Mouse (Mus musculus) left cerebral cortex, postnatal 4 days (tissue): Measurements from ENCODE around the gene Gm15114. TPM values are rescaled to one million over a fixed set of nuclear protein-coding genes. Genes with fewer than 3 reads are reported as not detected.
"Not testable (repeated sequence)": the region's sequence is repeated elsewhere in the genome, so short reads cannot be mapped to it uniquely, and the experiment has no call there.

Source experiments
- DNase-seq: peaks from one replicate; pipeline ENCODE4 v3.0.0-alpha.2; 2022
- intact Hi-C: fragments of 180-260 bp; cut with DNase I; formaldehyde crosslinking; loops from one replicate; pipeline ENCODE4 v1.15.1; 2025
- total RNA-seq, 2 experiments: library from RNA; stranded (reverse); gene quantifications; 2 replicates each; pipeline ENCODE4 v1.2.3; 2021

Gm15114 gene
- total RNA-seq, result not detected

DNA sequence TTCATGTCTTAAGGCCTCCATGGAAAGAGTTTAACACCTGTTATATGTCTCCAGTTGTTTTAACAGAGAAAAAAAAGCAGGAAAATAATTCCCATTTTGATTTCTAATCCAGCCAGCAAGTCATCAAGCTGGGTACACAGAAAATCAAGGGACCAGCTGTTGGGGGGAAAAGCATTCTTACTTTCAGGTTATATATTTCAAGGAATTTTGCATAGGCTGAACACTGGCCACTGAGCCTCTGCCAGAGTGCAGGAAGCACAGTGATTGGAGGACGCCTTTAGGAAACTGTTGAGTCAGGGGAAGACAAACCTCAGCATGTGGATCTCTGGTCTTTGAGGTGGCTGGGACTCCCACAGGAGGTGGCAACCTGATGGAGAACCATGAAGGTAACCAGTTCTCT is at the start of gene Gm15114:
Gm15114 (plus strand) TSS at position 301 of the 400 bp plus-strand sequence.
- intact Hi-C loops, DNase-seq: not testable (repeated sequence)

Other genes starting within 250 kb of the Gm15114 start
- not detected for gene Gm8334, start 126.2 kb downstream of the Gm15114 start, total RNA-seq
- gene Gm15127, start 174.6 kb downstream of the Gm15114 start, total RNA-seq, result not detected